Comparison of ENCODE assay signal across 11 mouse cellular contexts in genomic region chr10:19911583-19911982, GRCm38 (mm10). TPM values are rescaled to one million over a fixed set of nuclear protein-coding genes. Genes with fewer than 3 reads are reported as not detected.
DNase-seq lines count a peak whose midpoint lies in the region; ATAC-seq and TF ChIP-seq lines count a peak whose summit lies in the region.
"Had no signal": no experiment of that assay in that cellular context is flagged by ENCODE, and none has a peak within 500 bp of the region (broad histone marks: within the 10 kb centered on the region; RNA-seq: fewer than 3 reads in every experiment).

No protein-coding gene starts in this region.

- ATAC-seq in heart, postnatal 0 days (ENCODE audit: insufficient read depth, low read depth): no peak
- ATAC-seq in lung, embryonic 14.5 days (ENCODE audit: insufficient read depth): no peak
- ATAC-seq in kidney, embryonic 14.5 days (ENCODE audit: low FRiP score, low TSS enrichment): no peak

- no peak for TF ChIP-seq EP300 in heart, postnatal 0 days (IDR thresholded peaks at IDR 0.05; ENCODE audit: low read depth)

- no peaks in the 10 kb centered on the region for H3K4me1 ChIP-seq in heart, postnatal 0 days (ENCODE audit: control insufficient read depth, insufficient read depth)
- H3K4me1 ChIP-seq in lung, embryonic 14.5 days (ENCODE audit: insufficient read depth): no peaks in the 10 kb centered on the region
- H3K4me1 ChIP-seq in kidney, embryonic 14.5 days (ENCODE audit: control insufficient read depth, insufficient read depth, low read length): no peaks in the 10 kb centered on the region
- H3K4me1 ChIP-seq: limb, embryonic 15.5 days had no signal

- H3K36me3 ChIP-seq in heart, postnatal 0 days (replicated peaks; ENCODE audit: control insufficient read depth, insufficient read depth, low read length): no peaks in the 10 kb centered on the region
- H3K36me3 ChIP-seq in lung, embryonic 14.5 days (ENCODE audit: insufficient read depth): no peaks in the 10 kb centered on the region
- H3K36me3 ChIP-seq in kidney, embryonic 14.5 days (ENCODE audit: control insufficient read depth, insufficient read depth, low read length): no peaks in the 10 kb centered on the region
- H3K36me3 ChIP-seq: limb, embryonic 15.5 days had no signal

- H3K9me3 ChIP-seq in heart, postnatal 0 days (replicated peaks; ENCODE audit: control insufficient read depth, low read length): no peaks in the 10 kb centered on the region
- H3K9me3 ChIP-seq in lung, embryonic 14.5 days (ENCODE audit: low read depth, low read length): no peaks in the 10 kb centered on the region
- no peaks in the 10 kb centered on the region for H3K9me3 ChIP-seq in kidney, embryonic 14.5 days (ENCODE audit: control insufficient read depth, low read length)
- H3K9me3 ChIP-seq: limb, embryonic 15.5 days had no signal

- no peak overlapping the region for H3K4me2 ChIP-seq in heart, postnatal 0 days (ENCODE audit: low read depth, low read length)
- no peak overlapping the region for H3K4me2 ChIP-seq in lung, embryonic 14.5 days
- no peak overlapping the region for H3K4me2 ChIP-seq in kidney, embryonic 14.5 days (replicated peaks; ENCODE audit: low read depth, low read length)
- H3K4me2 ChIP-seq: limb, embryonic 15.5 days had no signal

- H3K4me3 ChIP-seq in heart, postnatal 0 days (ENCODE audit: low read depth, low read length): no peak overlapping the region
- H3K4me3 ChIP-seq in lung, embryonic 14.5 days (ENCODE audit: low read depth, low read length): no peak overlapping the region
- no peak overlapping the region for H3K4me3 ChIP-seq in kidney, embryonic 14.5 days (ENCODE audit: low read length)
- H3K4me3 ChIP-seq: limb, embryonic 15.5 days had no signal

- peak; percentile 46 for DNase-seq in heart, postnatal 0 days (ENCODE audit: low spot score)
- DNase-seq in heart, postnatal 25 days (ENCODE audit: low spot score): no peak
- peak; percentile 73 for DNase-seq in lung, embryonic 14.5 days
- no peak for DNase-seq in lung, postnatal 14 days
- peak; percentile 67 for DNase-seq in NIH3T3 (ENCODE audit: low read depth)
- peak; percentile 58 for DNase-seq in induced T-regulatory cell, adult 2 months (ENCODE audit: low read depth)
- DNase-seq: kidney, adult 18-20 months; layer of hippocampus, adult 9-11 months; thymus, postnatal 4 days had no signal

- intact Hi-C loops in heart, postnatal 25 days (cut with DNase I): no loop called here

- peak; percentile 79 for TF ChIP-seq CTCF in heart, postnatal 0 days (IDR thresholded peaks at IDR 0.05; ENCODE audit: low read depth)
- TF ChIP-seq CTCF in lung, embryonic 14.5 days (IDR thresholded peaks at IDR 0.05; ENCODE audit: low read depth): peak; percentile 59

- no peaks in the 10 kb centered on the region for H3K27me3 ChIP-seq in heart, postnatal 0 days (ENCODE audit: control insufficient read depth, insufficient read depth, low read length)
- H3K27me3 ChIP-seq in lung, embryonic 14.5 days (ENCODE audit: insufficient read depth, low read length): no peaks in the 10 kb centered on the region
- no peaks in the 10 kb centered on the region for H3K27me3 ChIP-seq in kidney, embryonic 14.5 days (ENCODE audit: control insufficient read depth, insufficient read depth, low read length)
- H3K27me3 ChIP-seq: limb, embryonic 15.5 days had no signal

- 10% methylated on average over 1 of the region's 1 CpGs for WGBS in heart, postnatal 0 days
- 5% methylated on average over 1 of the region's 1 CpGs for WGBS in lung, embryonic 14.5 days
- WGBS in kidney, embryonic 14.5 days: 23% methylated on average over 1 of the region's 1 CpGs

- no peak overlapping the region for H3K9ac ChIP-seq in heart, postnatal 0 days (replicated peaks; ENCODE audit: low read depth, low read length)
- H3K9ac ChIP-seq in lung, embryonic 14.5 days: no peak overlapping the region
- no peak overlapping the region for H3K9ac ChIP-seq in kidney, embryonic 14.5 days (ENCODE audit: low read depth, low read length)
- H3K9ac ChIP-seq: limb, embryonic 15.5 days had no signal

- H3K27ac ChIP-seq in heart, postnatal 0 days (ENCODE audit: low read depth): no peak overlapping the region
- no peak overlapping the region for H3K27ac ChIP-seq in lung, embryonic 14.5 days (ENCODE audit: low read depth)
- H3K27ac ChIP-seq in kidney, embryonic 14.5 days (ENCODE audit: low read depth, low read length): no peak overlapping the region
- H3K27ac ChIP-seq: limb, embryonic 15.5 days had no signal

RNA-seq across cellular contexts. Expression of gene Pex7, which starts 4.1 kb away (rescaled TPM):
- total RNA-seq in heart, postnatal 0 days (2014; rRNA removed; ENCODE audit: low replicate concordance): 21.8 and 24.2 TPM in 2 replicates
- 43.5 and 46.7 TPM in 2 replicates for polyA plus RNA-seq in heart, postnatal 0 days (2015; fragmentation: Nextera tagmentation; extraction: Ambion mirVana)
- total RNA-seq in heart, postnatal 25 days (2021): 10 to 100 TPM; 25.5 to 28.9 TPM
- polyA plus RNA-seq in lung, embryonic 14.5 days (2014; fragmentation: Nextera tagmentation; extraction: Ambion mirVana): 24.5 and 25.1 TPM in 2 replicates
- polyA plus RNA-seq in kidney, embryonic 14.5 days (2014; fragmentation: Nextera tagmentation; extraction: Ambion mirVana): 36.1 and 45.4 TPM in 2 replicates

RNA-seq across cellular contexts. Expression of gene Map3k5, which starts 22.7 kb away (rescaled TPM):
- 10.7 and 10.8 TPM in 2 replicates for total RNA-seq in heart, postnatal 0 days (2014; rRNA removed; ENCODE audit: low replicate concordance)
- 2.2 and 2.5 TPM in 2 replicates for polyA plus RNA-seq in heart, postnatal 0 days (2015; fragmentation: Nextera tagmentation; extraction: Ambion mirVana)
- 10 to 100 TPM; 37.0 to 37.7 TPM for total RNA-seq in heart, postnatal 25 days (2021)
- polyA plus RNA-seq in lung, embryonic 14.5 days (2014; fragmentation: Nextera tagmentation; extraction: Ambion mirVana): 2.2 and 2.5 TPM in 2 replicates
- 2.2 and 4.0 TPM in 2 replicates for polyA plus RNA-seq in kidney, embryonic 14.5 days (2014; fragmentation: Nextera tagmentation; extraction: Ambion mirVana)

Comparison
In these comparisons a context has a peak if more than half of its experiments do, and no peak if none do; other contexts are left out.
1. DNase-seq: peak in heart, postnatal 0 days (single experiment), lung, embryonic 14.5 days (single experiment), NIH3T3 (single experiment) and induced T-regulatory cell, adult 2 months (single experiment); none in heart, postnatal 25 days (single experiment) and lung, postnatal 14 days (single experiment).